Mouse (Mus musculus) forebrain, embryonic 11.5 days (tissue): ENCODE results near the gene Sdhaf4. TPM values are rescaled to one million over a fixed set of nuclear protein-coding genes. Genes with fewer than 3 reads are reported as not detected.

Source experiments
- ATAC-seq: fragments of 200-750 bp; cut with Nextera tagmentation; replicated peaks from 2 replicates; pipeline ENCODE4 v1.8.0; 2017; ENCODE audit warnings: moderate TSS enrichment; ENCODE audit not compliant: low FRiP score
- DNase-seq: peaks from one replicate; pipeline ENCODE4 v3.0.0-alpha.2; 2017; ENCODE audit warnings: low spot score
- H3K27ac ChIP-seq: fragments of 300-500 bp; sonication (generic); 2 replicates; pipeline ENCODE4 v1.5.1; 2014; ENCODE audit warnings: low read depth, low read length
- H3K27me3 ChIP-seq: fragments of 300-500 bp; sonication (generic); 2 replicates; pipeline ENCODE4 v1.6.1; 2014; ENCODE audit warnings: mild to moderate bottlenecking, low read length, mixed read lengths; ENCODE audit not compliant: control insufficient read depth, insufficient read depth
- H3K36me3 ChIP-seq: fragments of 300-500 bp; sonication (generic); 2 replicates; pipeline ENCODE4 v1.6.1; 2014; ENCODE audit warnings: mild to moderate bottlenecking, low read length, moderate library complexity, mixed read lengths; ENCODE audit not compliant: control insufficient read depth, insufficient read depth
- H3K4me1 ChIP-seq: fragments of 300-500 bp; sonication (generic); replicated peaks from 2 replicates; pipeline ENCODE4 v1.6.1; 2014; ENCODE audit warnings: low read length, mixed read lengths; ENCODE audit not compliant: control insufficient read depth, insufficient read depth
- H3K4me2 ChIP-seq: fragments of 300-500 bp; sonication (generic); 2 replicates; pipeline ENCODE4 v1.6.1; 2014; ENCODE audit warnings: low read depth, mild to moderate bottlenecking, low read length, moderate library complexity, mixed read lengths; ENCODE audit not compliant: severe bottlenecking
- H3K4me3 ChIP-seq: fragments of 300-500 bp; sonication (generic); 2 replicates; pipeline ENCODE4 v1.5.1; 2014; ENCODE audit warnings: low read depth, low read length
- H3K9ac ChIP-seq: fragments of 300-500 bp; sonication (generic); 2 replicates; pipeline ENCODE4 v1.6.1; 2014; ENCODE audit warnings: low read length
- H3K9me3 ChIP-seq: fragments of 300-500 bp; sonication (generic); 2 replicates; pipeline ENCODE4 v1.6.1; 2016; ENCODE audit warnings: low read length, mixed read lengths; ENCODE audit not compliant: control insufficient read depth
- WGBS: fragments of 180-500 bp; shearing (Covaris S2); extraction: QIAGEN DNeasy Blood & Tissue Kit; methylation state at CpG from one replicate; pipeline ENCODE4 v1.1.7; 2014; 5-methylcytosine and 5-hydroxymethylcytosine counted together
- polyA plus RNA-seq: library from polyadenylated mRNA; unstranded; fragments of >200 nt; fragmentation: Nextera tagmentation; extraction: Ambion mirVana; gene quantifications from 2 replicates; pipeline ENCODE4 v1.2.1, GENCODE M21; 2014

Sdhaf4 gene
- polyA plus RNA-seq = 75.8 and 84.5 TPM in 2 replicates

- 1% methylated on average over 47 of the region's 47 CpGs for WGBS
- H3K27ac ChIP-seq = peak within 1 kb of the TSS; percentile 71
- H3K4me2 ChIP-seq = peak within 1 kb of the TSS; percentile 56
- no peaks in the 10 kb centered on the region for H3K9me3 ChIP-seq
- ATAC-seq (peak; percentile 97), DNase-seq (peak; percentile 95)
- no peaks in the 10 kb centered on the region for H3K27me3 ChIP-seq
- H3K4me3 ChIP-seq = peak within 1 kb of the TSS; percentile 67
- no peaks in the 10 kb centered on the region for H3K4me1 ChIP-seq
- no peaks in the 10 kb centered on the region for H3K36me3 ChIP-seq
- peak within 1 kb of the TSS; percentile 85 for H3K9ac ChIP-seq
Observed at GRCm38 (mm10) chr1:24005070-24005804, at the start of gene Sdhaf4. Sdhaf4 (minus strand) TSS chr1:24005656.

- no peak overlapping the region for H3K9ac ChIP-seq
- H3K27me3 ChIP-seq = no peaks in the 10 kb centered on the region
- H3K4me3 ChIP-seq = no peak overlapping the region
- H3K4me2 ChIP-seq = no peak overlapping the region
- H3K27ac ChIP-seq = no peak overlapping the region
- no peaks in the 10 kb centered on the region; the same call in 1 of the 2 replicates for H3K36me3 ChIP-seq
- no peaks in the 10 kb centered on the region for H3K4me1 ChIP-seq
- ATAC-seq (no peak), DNase-seq (no peak)
- 73% methylated on average over 6 of the region's 6 CpGs for WGBS
- H3K9me3 ChIP-seq = no peaks in the 10 kb centered on the region
Observed at GRCm38 (mm10) chr1:24046730-24047510, 41.5 kb upstream of the Sdhaf4 start.

- ATAC-seq = no peak
- Histone ChIP-seq H3K27ac (no peak overlapping the region), H3K36me3 (no peaks in the 10 kb centered on the region; the same call in 1 of the 2 replicates), H3K4me1 (no peaks in the 10 kb centered on the region), H3K9ac (no peak overlapping the region), H3K4me3 (no peak overlapping the region), H3K27me3 (no peaks in the 10 kb centered on the region), H3K9me3 (no peaks in the 10 kb centered on the region), H3K4me2 (no peak overlapping the region)
- DNase-seq = no peak
- 81% methylated on average over 5 of the region's 5 CpGs for WGBS
Observed at GRCm38 (mm10) chr1:24045627-24046026, 40.2 kb upstream of the Sdhaf4 start.

- H3K27me3 ChIP-seq = no peaks in the 10 kb centered on the region
- H3K9me3 ChIP-seq = no peaks in the 10 kb centered on the region
- 56% methylated on average over 5 of the region's 5 CpGs for WGBS
- no peaks in the 10 kb centered on the region; the same call in 1 of the 2 replicates for H3K36me3 ChIP-seq
- no peak for DNase-seq
- ATAC-seq = 0 out of 2 replicates have a peak, but pooled peaks have one; percentile 44
- no peak overlapping the region for H3K4me3 ChIP-seq
- H3K4me1 ChIP-seq = no peaks in the 10 kb centered on the region
- no peak overlapping the region for H3K9ac ChIP-seq
- H3K27ac ChIP-seq = no peak overlapping the region
- H3K4me2 ChIP-seq = no peak overlapping the region
Observed at GRCm38 (mm10) chr1:24043007-24043406, 37.6 kb upstream of the Sdhaf4 start.

- Histone ChIP-seq H3K27ac (no peak overlapping the region), H3K4me2 (no peak overlapping the region), H3K4me3 (no peak overlapping the region), H3K27me3 (no peaks in the 10 kb centered on the region), H3K4me1 (no peaks in the 10 kb centered on the region), H3K36me3 (no peaks in the 10 kb centered on the region), H3K9me3 (no peaks in the 10 kb centered on the region), H3K9ac (no peak overlapping the region)
- DNase-seq (no peak), ATAC-seq (no peak)
- 90% methylated on average over 2 of the region's 2 CpGs for WGBS
Observed at GRCm38 (mm10) chr1:24033759-24034423, 28.4 kb upstream of the Sdhaf4 start.

- Histone ChIP-seq H3K4me1 (no peaks in the 10 kb centered on the region), H3K27ac (no peak overlapping the region), H3K4me3 (no peak overlapping the region), H3K9ac (no peak overlapping the region), H3K9me3 (no peaks in the 10 kb centered on the region), H3K4me2 (no peak overlapping the region), H3K36me3 (no peaks in the 10 kb centered on the region), H3K27me3 (no peaks in the 10 kb centered on the region)
- DNase-seq (no peak), ATAC-seq (no peak)
- 90% methylated on average over 6 of the region's 6 CpGs for WGBS
Observed at GRCm38 (mm10) chr1:24010821-24011220, 5.4 kb upstream of the Sdhaf4 start.

- Histone ChIP-seq H3K4me2 (no peak overlapping the region), H3K36me3 (no peaks in the 10 kb centered on the region), H3K27ac (no peak overlapping the region), H3K4me1 (no peaks in the 10 kb centered on the region), H3K4me3 (no peak overlapping the region), H3K27me3 (no peaks in the 10 kb centered on the region), H3K9ac (no peak overlapping the region), H3K9me3 (no peaks in the 10 kb centered on the region)
- 90% methylated on average over 6 of the region's 6 CpGs for WGBS
- no peak for ATAC-seq
- DNase-seq = no peak
Observed at GRCm38 (mm10) chr1:24010016-24010415, 4.6 kb upstream of the Sdhaf4 start.

- H3K4me3 ChIP-seq = no peak overlapping the region
- no peaks in the 10 kb centered on the region for H3K9me3 ChIP-seq
- DNase-seq = no peak
- 85% methylated on average over 8 of the region's 8 CpGs for WGBS
- no peaks in the 10 kb centered on the region for H3K36me3 ChIP-seq
- H3K27me3 ChIP-seq = no peaks in the 10 kb centered on the region
- no peaks in the 10 kb centered on the region for H3K4me1 ChIP-seq
- no peak overlapping the region for H3K9ac ChIP-seq
- H3K27ac ChIP-seq = no peak overlapping the region
- no peak for ATAC-seq
- no peak overlapping the region for H3K4me2 ChIP-seq
Observed at GRCm38 (mm10) chr1:24007621-24008020, 2.2 kb upstream of the Sdhaf4 start.
